Mouse (Mus musculus) hindbrain, embryonic 14.5 days (tissue): ENCODE measurements around the gene Mybpc3. TPM values are rescaled to one million over a fixed set of nuclear protein-coding genes. Genes with fewer than 3 reads are reported as not detected.
"Not testable (repeated sequence)": the region's sequence is repeated elsewhere in the genome, so short reads cannot be mapped to it uniquely, and the experiment has no call there.

Experiments
- ATAC-seq: fragments of 200-750 bp; cut with Nextera tagmentation; 2 replicates; pipeline ENCODE4 v1.8.0; 2017; ENCODE audit warnings: moderate number of reproducible peaks, mild to moderate bottlenecking, moderate TSS enrichment, moderate library complexity; ENCODE audit not compliant: low FRiP score
- DNase-seq: peaks from one replicate; pipeline ENCODE4 v3.0.0-alpha.2; 2015; ENCODE audit warnings: low spot score
- H3K27ac ChIP-seq: fragments of 300-500 bp; sonication (generic); 2 replicates; pipeline ENCODE4 v1.5.1; 2014; ENCODE audit warnings: mild to moderate bottlenecking, moderate library complexity
- H3K27me3 ChIP-seq: fragments of 300-500 bp; sonication (generic); 2 replicates; pipeline ENCODE4 v1.6.1; 2014; ENCODE audit warnings: mild to moderate bottlenecking, low read length, mixed read lengths; ENCODE audit not compliant: control insufficient read depth, insufficient read depth
- H3K36me3 ChIP-seq: fragments of 300-500 bp; sonication (generic); replicated peaks from 2 replicates; pipeline ENCODE4 v1.6.1; 2014; ENCODE audit not compliant: control insufficient read depth, insufficient read depth
- H3K4me1 ChIP-seq: fragments of 300-500 bp; sonication (generic); replicated peaks from 2 replicates; pipeline ENCODE4 v1.6.1; 2014; ENCODE audit warnings: antibody characterized with exemption, low read length, mixed read lengths; ENCODE audit not compliant: control insufficient read depth, insufficient read depth
- H3K4me2 ChIP-seq: fragments of 300-500 bp; sonication (generic); replicated peaks from 2 replicates; pipeline ENCODE4 v1.6.1; 2014; ENCODE audit warnings: mild to moderate bottlenecking, moderate library complexity
- H3K4me3 ChIP-seq: fragments of 300-500 bp; sonication (generic); replicated peaks from 2 replicates; pipeline ENCODE4 v1.5.1; 2014; ENCODE audit warnings: mild to moderate bottlenecking, low read length
- H3K9ac ChIP-seq: fragments of 300-500 bp; sonication (generic); 2 replicates; pipeline ENCODE4 v1.6.1; 2014
- H3K9me3 ChIP-seq: fragments of 300-500 bp; sonication (generic); 2 replicates; pipeline ENCODE4 v1.6.1; 2016; ENCODE audit warnings: low read length; ENCODE audit not compliant: control insufficient read depth
- WGBS: fragments of 180-500 bp; shearing (Covaris S2); extraction: QIAGEN DNeasy Blood & Tissue Kit; methylation state at CpG from one replicate; pipeline ENCODE4 v1.1.7; 2014; 5-methylcytosine and 5-hydroxymethylcytosine counted together
- polyA plus RNA-seq: library from polyadenylated mRNA; unstranded; fragments of >200 nt; fragmentation: Nextera tagmentation; extraction: Ambion mirVana; gene quantifications from 2 replicates; pipeline ENCODE4 v1.2.1, GENCODE M21; 2014

Mybpc3 gene
- polyA plus RNA-seq, 1 experiment from 2014 or later: not detected

DNA sequence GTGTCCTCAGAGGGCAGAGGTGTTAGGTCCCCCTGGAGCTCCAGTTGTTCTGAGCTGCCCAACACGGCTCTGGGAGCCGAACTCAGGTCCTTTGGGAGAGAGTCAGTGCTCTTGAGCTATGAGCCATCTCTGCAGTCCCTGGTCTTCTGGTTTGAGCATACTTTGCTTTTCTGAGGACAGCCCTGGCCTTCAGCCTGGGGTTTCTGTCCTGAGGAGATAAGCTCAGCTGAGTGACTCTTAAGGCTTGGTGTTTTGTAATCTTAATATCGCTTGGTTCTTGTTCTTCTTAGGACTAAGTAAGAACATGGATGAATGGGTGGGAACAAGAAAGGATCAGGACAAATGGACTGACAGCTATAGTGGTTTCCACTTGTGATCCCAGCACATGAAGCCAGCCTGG lies 9.8 kb upstream of the Mybpc3 start:
- H3K36me3 ChIP-seq: no peaks in the 10 kb centered on the region
- H3K4me1 ChIP-seq: no peaks in the 10 kb centered on the region
- 89% methylated on average over 3 of the region's 3 CpGs for WGBS
- H3K9ac ChIP-seq: no peak overlapping the region
- H3K27ac ChIP-seq: no peak overlapping the region
- no peak for DNase-seq
- ATAC-seq: no peak
- no peaks in the 10 kb centered on the region for H3K27me3 ChIP-seq
- no peak overlapping the region for H3K4me2 ChIP-seq
- H3K4me3 ChIP-seq: no peak overlapping the region
- no peaks in the 10 kb centered on the region for H3K9me3 ChIP-seq

DNA sequence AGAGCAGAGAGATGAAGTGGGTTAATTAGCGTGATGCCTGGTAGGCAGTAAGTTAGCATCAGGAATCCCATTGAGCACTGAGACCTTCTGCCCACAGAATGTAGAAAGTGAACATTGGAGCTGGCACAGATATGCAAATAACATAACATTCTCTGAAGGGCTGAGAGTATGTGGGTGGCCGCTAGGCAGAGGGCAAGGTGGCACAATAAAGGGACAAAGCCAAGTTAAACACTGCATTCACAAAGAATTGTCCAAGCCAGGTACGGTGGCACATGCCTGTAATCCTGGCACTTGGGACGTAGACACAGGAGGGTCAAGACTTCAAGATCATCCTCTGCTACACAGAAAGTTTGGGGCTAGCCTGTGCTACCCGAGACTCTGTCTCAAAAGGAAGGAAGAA lies 8.7 kb upstream of the Mybpc3 start:
- H3K9me3 ChIP-seq: no peaks in the 10 kb centered on the region
- no peak overlapping the region for H3K27ac ChIP-seq
- no peaks in the 10 kb centered on the region for H3K4me1 ChIP-seq
- H3K4me3 ChIP-seq: no peak overlapping the region
- no peak overlapping the region for H3K4me2 ChIP-seq
- ATAC-seq (no peak), DNase-seq (no peak)
- H3K9ac ChIP-seq: no peak overlapping the region
- WGBS: 86% methylated on average over 5 of the region's 5 CpGs
- H3K36me3 ChIP-seq: no peaks in the 10 kb centered on the region
- H3K27me3 ChIP-seq: no peaks in the 10 kb centered on the region

- Histone ChIP-seq H3K4me2 (no peak overlapping the region), H3K9me3 (no peaks in the 10 kb centered on the region), H3K9ac (no peak overlapping the region), H3K27ac (no peak overlapping the region), H3K4me1 (0 out of 2 replicates have a peak, but pooled peaks cover under 1% of the 10 kb centered on the region), H3K4me3 (no peak overlapping the region), H3K36me3 (no peaks in the 10 kb centered on the region), H3K27me3 (no peaks in the 10 kb centered on the region)
- 91% methylated on average over 5 of the region's 5 CpGs for WGBS
- DNase-seq (no peak), ATAC-seq (no peak)
These were observed 8.0 kb upstream of the Mybpc3 start for GRCm38 (mm10) chr2:91109807-91110385.

GRCm38 (mm10) chr2:91110429-91110828 lies 7.5 kb upstream of the Mybpc3 start:
- Histone ChIP-seq H3K4me1 (peaks cover 6% of the 10 kb centered on the region; the same call in 1 of the 2 replicates), H3K9me3 (no peaks in the 10 kb centered on the region), H3K4me2 (no peak overlapping the region), H3K9ac (no peak overlapping the region), H3K36me3 (no peaks in the 10 kb centered on the region), H3K27ac (no peak overlapping the region), H3K27me3 (0 out of 2 replicates have a peak, but pooled peaks cover 3% of the 10 kb centered on the region), H3K4me3 (no peak overlapping the region)
- 77% methylated on average over 6 of the region's 6 CpGs for WGBS
- no peak for ATAC-seq
- DNase-seq: no peak

- 97% methylated on average over 3 of the region's 3 CpGs for WGBS
- not testable (repeated sequence) for H3K36me3 ChIP-seq, H3K27me3 ChIP-seq, DNase-seq, H3K4me1 ChIP-seq, H3K27ac ChIP-seq, H3K4me2 ChIP-seq, ATAC-seq, H3K4me3 ChIP-seq, H3K9ac ChIP-seq, H3K9me3 ChIP-seq
These were observed 6.1 kb upstream of the Mybpc3 start for GRCm38 (mm10) chr2:91111832-91112231.

DNA sequence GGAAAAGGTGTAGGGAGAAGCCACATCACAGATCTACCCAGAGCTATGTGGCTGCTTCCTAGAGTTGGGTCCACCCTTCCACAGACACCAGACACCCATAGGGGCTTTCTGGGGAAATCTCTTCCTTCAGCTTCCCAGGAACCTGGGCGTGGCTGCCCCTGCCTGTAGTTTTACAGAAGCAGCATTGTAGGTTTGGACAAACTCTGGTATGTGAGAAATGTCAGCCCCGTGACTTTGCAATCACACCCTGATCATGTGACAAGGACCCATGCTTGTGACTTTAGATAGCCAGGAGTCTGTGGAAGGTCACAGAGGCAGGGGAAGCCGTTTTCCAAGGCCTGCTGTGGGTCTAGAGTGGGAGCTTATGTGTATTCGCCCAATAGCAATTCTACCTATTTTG lies 5.5 kb upstream of the Mybpc3 start:
- 65% methylated on average over 4 of the region's 4 CpGs for WGBS
- H3K4me3 ChIP-seq: no peak overlapping the region
- DNase-seq (no peak), ATAC-seq (no peak)
- H3K36me3 ChIP-seq: no peaks in the 10 kb centered on the region
- no peaks in the 10 kb centered on the region for H3K9me3 ChIP-seq
- no peak overlapping the region for H3K27ac ChIP-seq
- H3K9ac ChIP-seq: no peak overlapping the region
- H3K4me1 ChIP-seq: peaks cover 6% of the 10 kb centered on the region; the same call in 1 of the 2 replicates
- H3K4me2 ChIP-seq: no peak overlapping the region
- H3K27me3 ChIP-seq: 0 out of 2 replicates have a peak, but pooled peaks cover 4% of the 10 kb centered on the region

GRCm38 (mm10) chr2:91113334-91113733 lies 4.6 kb upstream of the Mybpc3 start:
- ATAC-seq (no peak), DNase-seq (no peak)
- H3K4me2 ChIP-seq: no peak overlapping the region
- 83% methylated on average over 10 of the region's 10 CpGs for WGBS
- H3K9ac ChIP-seq: no peak overlapping the region
- H3K4me3 ChIP-seq: no peak overlapping the region
- peaks cover 6% of the 10 kb centered on the region; the same call in 1 of the 2 replicates for H3K4me1 ChIP-seq
- 0 out of 2 replicates have a peak, but pooled peaks cover 4% of the 10 kb centered on the region for H3K27me3 ChIP-seq
- H3K9me3 ChIP-seq: no peaks in the 10 kb centered on the region
- no peaks in the 10 kb centered on the region for H3K36me3 ChIP-seq
- no peak overlapping the region for H3K27ac ChIP-seq

GRCm38 (mm10) chr2:91113852-91114251 lies 4.1 kb upstream of the Mybpc3 start:
- no peak for DNase-seq
- no peak for ATAC-seq
- Histone ChIP-seq H3K27me3 (0 out of 2 replicates have a peak, but pooled peaks cover 4% of the 10 kb centered on the region), H3K27ac (no peak overlapping the region), H3K4me3 (no peak overlapping the region), H3K4me2 (no peak overlapping the region), H3K9ac (no peak overlapping the region), H3K36me3 (no peaks in the 10 kb centered on the region), H3K9me3 (no peaks in the 10 kb centered on the region), H3K4me1 (peaks cover 6% of the 10 kb centered on the region; the same call in 1 of the 2 replicates)
- 71% methylated on average over 6 of the region's 6 CpGs for WGBS

GRCm38 (mm10) chr2:91114781-91115577 lies 3.0 kb upstream of the Mybpc3 start:
- ATAC-seq: peak; percentile 54; the same call in 1 of the 2 replicates
- Histone ChIP-seq H3K27me3 (0 out of 2 replicates have a peak, but pooled peaks cover 4% of the 10 kb centered on the region), H3K9me3 (no peaks in the 10 kb centered on the region), H3K4me2 (peak overlapping the region; percentile 62), H3K4me1 (peaks cover 6% of the 10 kb centered on the region; the same call in 1 of the 2 replicates), H3K4me3 (peak overlapping the region; percentile 29), H3K9ac (peak overlapping the region; percentile 49), H3K27ac (no peak overlapping the region), H3K36me3 (no peaks in the 10 kb centered on the region)
- DNase-seq: peak; percentile 83
- 9% methylated on average over 33 of the region's 42 CpGs for WGBS
